Mouse (Mus musculus) liver, adult 2 months (tissue): Measurements from ENCODE around the gene Slc4a5.

Source experiments
- CTCF ChIP-seq: fragments of 200-500 bp; IDR thresholded peaks from 2 replicates; pipeline ENCODE4 v1.5.1; 2011; ENCODE audit warnings: low read depth, low read length, control low read depth
- POLR2A ChIP-seq: fragments of 200-500 bp; IDR thresholded peaks from 2 replicates; pipeline ENCODE4 v1.6.1; 2011; ENCODE audit warnings: low read length, control low read depth; ENCODE audit not compliant: insufficient read depth; ENCODE audit errors: extremely low read depth

DNA sequence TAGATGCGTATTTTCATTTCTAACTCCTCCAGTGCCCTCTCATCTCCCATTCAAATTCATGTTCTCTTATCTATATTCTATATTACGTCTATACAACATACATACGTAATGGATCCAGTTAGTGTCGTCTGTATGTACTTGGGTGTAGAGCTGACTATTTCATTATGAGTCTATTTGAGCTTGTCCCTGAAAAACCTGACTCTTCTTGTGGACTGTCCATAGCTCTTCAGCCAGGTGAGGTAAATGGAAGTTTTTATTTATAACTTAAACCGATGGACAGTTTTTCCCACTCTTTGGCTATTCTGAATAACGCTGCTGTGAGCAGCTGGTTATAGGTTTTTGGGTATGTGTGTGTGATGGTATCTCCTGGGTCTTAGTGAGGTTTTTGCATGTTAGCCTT lies 107.1 kb downstream of the Slc4a5 start:
- TF ChIP-seq CTCF: no peak
- no peak for TF ChIP-seq POLR2A
